Mouse (Mus musculus) megakaryocyte, embryonic 14.5 days (primary cell): Measurements from ENCODE around the gene Crabp2.

Experiments
- FLI1 ChIP-seq: IDR thresholded peaks from 2 replicates; pipeline ENCODE4 v1.6.1; 2012; ENCODE audit warnings: low read length, inconsistent platforms, mixed read lengths
- GATA1 ChIP-seq: IDR thresholded peaks from 3 replicates; pipeline ENCODE4 v1.6.1; 2012; ENCODE audit warnings: mixed read lengths, low read length, inconsistent platforms, borderline replicate concordance

DNA sequence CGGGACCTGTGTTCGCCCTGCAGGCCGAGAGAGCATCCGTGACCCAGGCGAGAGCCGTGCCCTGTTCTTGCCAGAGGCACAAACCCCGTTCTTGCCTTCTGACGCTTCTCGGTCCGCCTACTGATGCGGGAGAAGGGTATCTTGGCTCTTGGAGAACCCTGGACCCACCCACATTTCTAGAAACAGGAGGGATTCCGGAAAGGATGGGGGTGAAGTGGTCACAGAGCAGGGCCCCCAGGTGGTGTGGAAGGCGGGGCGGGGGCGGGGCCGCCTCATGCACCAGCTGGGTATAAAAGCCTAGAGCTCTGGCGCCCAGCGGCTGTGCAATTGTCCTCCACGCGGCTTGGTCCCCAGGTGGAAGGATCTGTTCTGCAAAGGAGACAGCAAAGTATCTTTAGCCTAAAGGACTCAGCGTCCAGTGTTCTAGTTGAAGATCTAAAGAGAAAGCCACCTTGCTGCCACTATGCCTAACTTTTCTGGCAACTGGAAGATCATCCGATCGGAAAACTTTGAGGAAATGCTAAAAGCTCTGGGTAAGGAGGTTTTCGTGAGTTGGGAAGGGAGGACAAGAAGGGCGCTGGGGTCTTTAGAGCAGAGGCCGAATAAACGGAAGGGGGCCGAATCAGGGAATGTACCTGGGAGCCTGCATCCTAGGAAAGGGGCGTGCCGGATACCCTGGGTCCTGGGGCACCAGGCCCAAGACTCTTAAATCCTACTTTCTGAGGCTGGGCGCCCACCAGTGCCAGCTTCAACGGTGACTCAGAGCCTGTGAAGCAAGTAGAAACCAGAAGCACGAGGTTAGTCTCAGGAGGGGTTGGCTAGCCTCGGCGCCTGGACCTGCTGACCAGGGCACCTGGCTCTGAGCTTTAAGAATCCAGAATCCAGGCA is at the start of gene Crabp2:
- TF ChIP-seq FLI1 (no peak), GATA1 (no peak)
